Mouse (Mus musculus): ENCODE data around the gene Usp5.
"Not testable (repeated sequence)": the region's sequence is repeated elsewhere in the genome, so short reads cannot be mapped to it uniquely, and the experiment has no call there.

The Usp5 gene

DNA sequence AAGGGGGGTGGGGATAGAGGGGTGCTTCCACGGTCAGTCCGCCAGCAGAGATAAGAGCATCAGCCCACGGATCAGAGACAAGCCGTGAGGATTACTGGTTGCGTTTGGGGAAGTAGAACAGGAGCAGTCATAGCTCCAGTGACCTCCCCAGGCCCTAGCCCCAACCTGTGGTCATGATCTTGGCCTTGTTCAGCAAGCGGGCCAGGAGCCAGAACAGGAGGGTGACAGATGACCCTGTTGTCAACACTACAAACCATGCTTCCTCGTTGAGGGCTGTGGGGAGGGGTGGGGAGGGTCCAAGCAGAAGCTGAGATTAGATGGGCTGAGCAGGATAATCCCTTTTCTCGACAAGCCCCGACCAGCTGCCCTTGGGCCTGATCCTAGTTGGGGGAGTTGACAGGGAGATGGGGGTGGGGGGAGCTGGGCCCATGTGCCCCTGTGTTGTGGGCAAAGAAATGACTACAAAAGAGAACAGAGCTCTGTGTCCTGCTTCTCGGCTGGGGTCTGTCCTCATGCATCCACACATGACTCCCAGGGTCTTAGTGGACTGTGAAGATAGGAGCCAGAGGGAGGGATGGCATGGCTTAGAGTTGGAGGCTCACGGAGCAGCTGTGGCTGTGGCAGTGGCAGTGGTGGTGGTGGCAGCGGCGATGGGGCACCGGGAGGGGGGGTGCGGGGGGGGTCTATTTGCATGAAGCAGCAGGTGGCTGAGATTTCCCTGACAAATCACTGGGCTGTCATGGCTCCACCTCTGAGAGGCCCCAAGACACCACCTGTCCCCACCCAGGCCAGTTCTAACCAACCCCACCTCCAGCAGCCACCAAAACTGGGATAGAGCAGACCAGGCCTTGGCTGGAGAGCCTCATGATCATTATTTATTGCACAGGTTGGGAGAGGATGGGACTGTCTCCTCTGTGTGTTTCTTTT is 11.2 kb upstream of the Usp5 start, which contains the start of gene Gnb3:
Gene Gnb3, minus strand, starts transcription at position 35 of the 927 bp plus-strand sequence.
- no peak for DNase-seq (ENCODE audit: low spot score)

DNA sequence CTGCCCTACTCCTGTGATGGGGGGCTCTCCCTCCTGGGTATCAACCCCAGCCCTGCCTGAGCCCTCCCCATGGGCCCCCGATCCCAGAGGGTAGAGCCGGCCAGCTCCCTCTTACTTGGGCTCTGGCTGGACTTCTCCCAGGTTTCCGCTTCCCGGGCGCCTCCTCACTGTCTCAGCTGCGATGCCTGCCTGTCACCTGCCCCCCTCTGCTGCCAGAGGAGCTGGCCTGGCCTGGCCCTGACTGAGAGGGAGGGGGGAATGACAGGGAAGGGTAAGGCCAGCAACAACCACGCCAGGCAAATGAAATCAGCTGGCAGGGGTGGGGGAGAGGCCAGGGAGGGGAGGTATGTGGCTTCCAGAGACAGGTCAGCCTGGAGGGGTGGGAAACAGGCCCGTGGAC is 10.5 kb upstream of the Usp5 start:
- DNase-seq (ENCODE audit: low spot score), result no peak

DNA sequence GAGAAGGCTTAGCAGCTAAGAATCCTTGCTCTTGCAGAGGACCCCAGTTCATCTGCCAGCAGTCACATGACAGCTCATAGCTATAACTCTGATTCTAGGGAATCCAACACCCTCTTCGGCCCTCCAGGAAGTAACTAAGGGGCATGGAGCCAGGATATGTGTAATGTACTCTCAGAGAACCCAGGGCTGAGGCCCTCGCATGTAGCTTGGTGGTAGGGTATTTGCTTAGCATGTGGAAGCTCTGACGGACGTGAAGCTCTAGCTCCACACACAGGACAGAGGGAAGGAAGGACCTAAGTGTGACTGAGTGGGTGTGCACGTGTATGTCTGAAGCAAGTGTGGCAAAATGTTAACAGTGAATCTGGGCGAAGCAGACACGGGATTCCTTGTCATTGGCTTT is 7.1 kb upstream of the Usp5 start:
- DNase-seq (ENCODE audit: low spot score), result no peak

DNA sequence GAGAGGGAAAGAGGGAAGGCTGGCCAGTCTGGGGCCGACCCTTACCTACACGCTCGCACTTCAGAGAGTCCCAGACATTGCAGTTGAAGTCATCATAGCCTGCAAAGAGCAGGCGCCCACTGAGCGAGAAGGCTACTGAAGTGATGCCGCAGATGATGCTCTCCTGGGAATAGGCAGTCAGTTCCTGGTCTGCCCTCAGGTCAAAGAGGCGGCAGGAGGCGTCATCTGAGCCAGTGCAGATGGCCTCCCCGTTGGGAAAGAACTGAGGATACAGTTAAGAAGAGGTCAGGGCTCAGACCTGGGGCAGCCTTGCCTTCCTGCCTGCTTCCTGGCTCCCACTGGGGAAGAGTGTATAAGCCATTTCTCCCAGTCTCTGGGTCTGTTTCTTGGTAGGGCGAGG is 6.2 kb upstream of the Usp5 start:
- no peak for DNase-seq (ENCODE audit: low spot score)

DNA sequence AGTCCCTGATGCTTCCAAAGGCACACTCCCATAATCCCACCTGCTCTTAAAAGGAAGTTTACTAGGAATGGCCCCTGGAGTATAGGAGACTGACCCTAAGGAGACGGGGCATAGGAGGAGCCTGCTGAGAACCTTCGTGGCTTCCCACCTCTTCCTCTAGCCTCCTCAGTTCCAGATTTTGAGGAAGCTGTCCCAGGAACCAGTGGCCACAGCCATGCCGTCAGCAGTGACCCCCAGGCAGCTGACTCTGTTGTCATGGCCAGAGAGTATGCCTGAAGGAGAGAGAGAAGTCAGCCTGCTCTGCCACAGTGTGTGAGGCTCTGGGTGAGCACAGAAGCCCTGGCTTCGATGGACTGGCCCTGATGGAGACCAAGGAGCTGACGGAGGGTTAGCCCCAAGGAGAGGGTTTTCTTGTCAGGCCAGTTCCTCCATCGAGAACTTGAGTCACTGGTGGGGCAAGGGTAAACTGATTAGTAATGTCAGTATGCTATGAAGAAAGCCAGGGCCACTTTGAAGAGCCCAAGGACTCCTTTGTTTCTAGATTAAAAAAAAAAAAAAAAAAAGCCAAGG is 5.3 kb upstream of the Usp5 start:
- DNase-seq (ENCODE audit: low spot score), result no peak

DNA sequence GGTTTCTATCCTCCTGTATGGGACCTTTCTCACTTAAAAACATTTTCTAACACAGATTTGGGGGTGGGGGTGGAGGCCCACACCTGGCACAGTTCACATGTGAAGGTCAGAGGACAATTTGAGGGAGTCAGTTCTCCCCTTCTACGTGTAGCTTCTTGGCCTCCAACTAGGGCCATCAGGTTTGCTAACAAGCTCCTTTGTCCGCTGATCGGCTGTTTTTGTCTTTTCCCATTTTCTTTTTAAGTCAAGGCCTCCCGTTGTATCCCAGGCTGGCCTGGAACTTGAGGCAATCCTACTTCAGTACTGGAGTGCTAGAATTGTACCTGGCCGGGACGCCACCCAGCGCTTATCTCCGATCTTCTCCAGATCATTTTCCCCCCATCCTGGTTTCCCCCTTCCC is 2.4 kb upstream of the Usp5 start:
- DNase-seq (ENCODE audit: low spot score), result no peak

DNA sequence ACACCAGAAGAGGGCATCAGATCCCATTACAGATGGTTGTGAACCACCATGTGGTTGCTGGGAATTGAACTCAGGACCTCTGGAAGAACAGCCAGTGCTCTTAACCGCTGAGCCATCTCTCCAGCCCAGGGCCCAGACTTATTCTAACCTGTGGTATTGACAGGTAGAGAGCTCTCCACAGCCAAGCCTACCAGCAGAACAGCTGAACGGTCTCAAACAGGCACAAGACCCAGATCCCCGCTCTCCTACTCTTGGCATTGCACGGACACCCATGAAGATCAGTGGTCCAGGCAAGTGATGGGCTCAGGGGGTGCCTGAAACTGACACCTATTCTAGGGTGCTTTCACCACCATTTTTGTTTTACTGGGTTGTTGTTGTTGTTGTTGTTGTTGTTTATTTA is 1.9 kb upstream of the Usp5 start:
- not testable (repeated sequence) for DNase-seq (ENCODE audit: low spot score)

DNA sequence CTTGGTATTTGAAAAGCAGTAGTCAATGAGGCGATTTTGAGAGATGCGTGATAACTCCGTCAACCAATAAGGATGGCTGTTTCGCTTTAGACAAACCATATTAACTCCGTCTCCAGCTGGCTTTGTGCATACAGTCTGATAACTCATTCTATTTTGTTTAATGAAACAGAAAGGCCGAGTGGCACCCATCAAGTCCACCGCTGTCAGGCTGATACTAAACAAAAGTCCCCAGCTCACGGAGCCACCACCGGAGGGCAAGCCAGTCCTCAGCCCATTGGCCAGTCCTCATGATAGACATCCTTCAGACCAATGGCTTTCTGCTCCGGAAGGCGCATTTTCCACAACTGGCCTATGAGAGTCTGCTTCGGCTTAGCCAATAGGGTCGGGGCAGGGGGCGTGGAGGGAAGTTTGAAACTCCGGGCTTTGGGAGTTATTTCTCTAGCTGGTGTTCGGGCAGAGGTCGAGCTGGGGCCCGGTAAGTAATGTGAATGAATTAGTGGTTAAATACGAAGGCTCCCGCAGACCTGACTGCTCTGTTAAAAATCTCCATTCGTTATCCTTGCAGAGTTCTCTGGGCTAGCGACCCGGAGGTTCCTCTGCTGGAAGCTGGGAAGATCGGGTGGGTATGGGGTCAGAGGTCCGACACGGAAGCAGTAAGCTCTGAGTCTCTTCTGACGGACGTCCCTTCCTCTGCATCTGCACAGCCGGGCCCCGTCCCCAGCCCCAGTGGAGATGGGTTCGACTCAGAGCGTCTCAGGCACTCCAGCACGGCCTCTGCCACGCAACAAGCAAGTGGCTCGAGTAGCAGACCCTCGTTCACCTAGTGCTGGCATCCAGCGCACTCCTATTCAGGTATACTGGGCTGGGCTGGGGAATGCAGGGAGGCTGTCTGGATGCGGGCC is 766 bp upstream of the Usp5 start:
- peak; percentile 94 for DNase-seq (ENCODE audit: low spot score)

DNA sequence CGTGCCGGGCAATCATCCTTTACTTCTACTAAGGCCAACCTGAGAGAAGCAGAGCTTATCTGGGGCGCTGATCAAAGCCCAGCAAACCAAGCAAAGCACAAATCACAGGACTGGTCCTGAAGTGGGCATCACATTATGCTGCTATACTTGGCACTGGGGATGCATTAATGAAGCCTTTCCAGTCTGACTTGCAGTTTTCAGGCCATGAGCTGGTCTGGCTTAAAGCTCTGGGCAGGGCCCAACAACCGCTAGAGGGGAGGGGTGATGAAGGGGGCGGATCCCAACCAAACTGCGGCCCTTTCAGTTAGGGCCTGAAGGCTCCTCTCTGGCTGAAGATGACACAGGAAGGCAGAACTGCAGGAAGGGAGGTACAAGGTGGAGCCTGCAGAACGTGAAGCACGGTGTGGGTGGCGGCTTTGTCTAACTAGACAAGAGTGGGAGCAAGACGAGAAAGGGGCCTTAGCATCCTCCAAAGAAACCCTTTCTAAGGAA is 1.1 kb downstream of the Usp5 start:
- no peak for DNase-seq (ENCODE audit: low spot score)

DNA sequence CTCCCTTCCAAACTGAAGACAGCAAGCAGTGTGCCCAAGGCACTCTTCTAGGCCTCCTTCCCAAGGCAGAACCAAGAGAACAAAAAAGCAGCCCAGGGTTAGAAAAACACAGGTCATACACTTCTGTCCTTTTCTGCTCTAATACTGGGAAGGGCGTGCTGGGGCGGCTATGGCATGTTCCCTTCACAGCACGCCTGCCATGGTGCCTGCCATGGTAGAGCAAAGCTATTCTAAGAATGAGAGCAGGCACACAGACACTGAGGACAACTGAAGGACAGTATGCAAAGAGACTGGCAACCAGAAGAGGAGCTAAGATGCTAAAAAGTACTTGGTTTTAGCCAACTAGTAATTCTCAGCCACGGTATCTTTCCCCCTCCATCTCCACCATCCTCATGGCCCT is 7.2 kb downstream of the Usp5 start:
- DNase-seq (ENCODE audit: low spot score), result no peak

DNA sequence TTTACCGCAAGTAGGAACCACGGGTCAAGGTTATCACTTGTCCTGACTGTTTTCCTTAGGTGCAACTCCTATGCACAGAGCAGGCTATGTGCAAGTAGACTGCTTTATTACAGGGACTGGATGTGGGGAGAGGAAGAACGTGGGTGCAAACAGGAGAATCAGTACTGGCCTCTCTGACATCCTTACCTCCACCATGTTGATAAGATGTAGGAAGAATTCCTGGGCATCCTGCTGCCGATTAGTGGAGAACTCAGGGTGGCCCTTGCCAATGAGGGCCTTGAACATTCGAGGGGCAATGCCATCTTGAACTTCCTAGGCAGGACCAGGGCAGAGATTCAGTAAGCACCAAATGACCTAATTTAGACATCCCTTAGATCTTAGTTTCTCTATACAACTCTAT is 8.4 kb downstream of the Usp5 start:
- no peak for DNase-seq (ENCODE audit: low spot score)

DNA sequence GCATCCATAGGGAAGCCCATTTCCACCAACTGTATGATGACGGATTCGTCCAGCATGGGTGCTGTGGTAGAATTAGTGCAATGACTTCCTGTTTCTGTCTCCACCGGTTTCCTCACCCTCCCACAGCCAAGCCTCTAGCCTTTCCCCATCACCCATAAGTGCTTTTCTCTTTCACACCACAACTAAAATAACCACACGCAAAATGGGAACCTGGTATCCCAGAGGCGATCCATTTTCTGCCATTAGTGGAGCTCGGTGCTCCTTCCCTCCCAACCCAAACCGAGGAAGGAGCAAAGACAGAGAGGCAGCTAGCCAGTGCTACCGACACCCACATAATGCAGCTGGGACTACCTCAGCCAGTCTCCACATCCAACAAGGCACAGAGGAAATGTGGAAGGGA is 11.3 kb downstream of the Usp5 start:
- no peak for DNase-seq (ENCODE audit: low spot score)

DNA sequence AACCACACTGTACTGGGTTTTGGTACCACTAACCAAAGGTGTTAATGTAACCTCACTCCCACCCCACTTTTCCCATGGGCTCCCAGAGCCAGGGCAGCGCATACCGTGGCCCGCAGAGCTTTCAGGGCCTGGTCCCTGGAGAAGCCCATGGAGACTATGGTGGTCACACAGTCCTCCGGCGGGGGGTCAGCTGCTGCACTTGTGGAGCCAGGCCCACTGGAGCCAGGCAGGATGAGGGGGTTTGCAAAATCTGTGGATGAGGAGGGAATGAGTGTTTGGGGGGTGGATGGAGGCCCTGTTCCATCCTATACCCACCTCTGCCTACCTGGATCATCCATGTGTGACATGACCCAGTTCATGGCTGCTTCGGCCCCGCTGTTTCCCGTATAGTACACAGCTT is 11.7 kb downstream of the Usp5 start:
- no peak for DNase-seq (ENCODE audit: low spot score)

DNA sequence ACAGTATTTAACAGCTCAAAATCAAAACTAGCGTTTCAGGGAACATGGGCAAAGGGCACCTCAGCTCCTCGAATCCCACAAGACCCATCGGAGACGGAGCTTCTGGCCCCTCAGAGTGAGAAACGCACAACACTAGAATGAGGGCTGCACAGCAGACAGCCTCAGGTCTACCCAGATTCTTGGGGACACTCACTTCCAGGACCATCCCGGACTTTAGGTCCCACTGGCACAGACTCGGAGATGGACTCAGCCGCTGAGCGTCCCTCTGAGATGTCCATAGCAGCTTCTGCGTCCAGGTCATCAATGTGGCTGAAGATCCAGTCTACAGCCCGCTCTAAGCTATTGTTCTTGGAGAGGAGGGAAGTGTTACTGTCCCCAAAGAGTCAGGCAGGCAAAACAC is 12.2 kb downstream of the Usp5 start:
- no peak for DNase-seq (ENCODE audit: low spot score)

DNA sequence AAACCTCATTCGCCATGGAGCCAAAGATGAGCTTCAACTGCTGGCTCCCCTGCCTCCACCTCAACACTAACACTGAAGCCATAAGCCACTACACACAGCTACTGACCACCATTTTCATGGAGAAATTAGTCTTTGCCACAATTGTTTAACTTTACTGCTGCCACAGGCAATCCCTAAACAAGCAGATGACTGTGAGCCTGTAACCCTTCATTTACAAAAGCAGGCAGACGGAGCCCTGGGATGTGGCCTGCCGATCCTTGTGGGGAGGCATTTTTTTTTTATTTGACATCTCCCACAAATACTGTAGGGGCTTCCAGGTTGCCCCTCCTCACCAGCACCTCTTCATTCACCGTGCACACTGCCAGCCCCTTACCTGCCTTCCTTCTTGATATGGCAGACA is 12.7 kb downstream of the Usp5 start:
- no peak for DNase-seq (ENCODE audit: low spot score)

DNA sequence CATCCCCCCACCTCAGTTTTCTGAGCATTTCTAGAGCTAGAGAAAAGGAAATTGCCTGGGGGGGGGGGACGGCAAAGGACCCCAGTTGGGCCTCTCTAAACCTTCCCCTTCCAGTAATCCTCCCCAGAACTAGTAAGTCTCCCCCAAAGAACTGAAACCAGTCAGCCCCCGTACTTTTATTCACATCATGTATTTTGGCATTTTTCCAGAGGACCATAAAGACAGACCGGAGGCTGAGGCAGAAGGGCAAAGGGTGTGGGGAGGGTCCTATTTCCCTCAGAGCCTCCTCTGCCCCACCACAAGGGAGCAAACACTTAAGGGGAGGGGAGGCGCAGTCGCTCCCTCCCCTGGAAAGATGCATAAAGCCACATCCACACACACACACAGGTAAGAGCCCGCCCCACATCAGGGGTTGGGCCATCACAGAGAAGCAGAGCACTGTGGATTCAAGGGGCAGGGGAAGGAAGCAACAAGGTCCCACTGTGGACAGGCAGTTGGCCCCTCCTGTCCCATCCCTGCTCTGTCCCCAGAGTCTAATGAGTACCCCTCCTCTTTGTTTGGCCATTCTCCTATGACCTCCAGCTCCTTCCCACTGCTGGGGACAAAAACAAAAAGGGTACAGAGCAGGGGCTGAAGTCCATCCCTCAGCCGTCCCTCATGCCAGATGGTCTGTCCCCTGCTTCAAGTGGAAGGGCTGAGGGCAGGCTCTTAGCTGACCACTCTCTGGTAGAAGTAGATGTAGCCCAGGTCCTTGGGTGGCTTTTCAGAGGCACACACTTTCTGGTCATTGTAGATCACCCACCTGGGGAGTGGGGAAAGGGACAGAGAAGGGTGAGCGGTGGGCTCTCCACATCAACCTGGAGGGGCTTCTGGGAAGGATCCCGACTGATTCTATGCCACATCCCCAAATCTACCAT is 14.2 kb downstream of the Usp5 start:
- DNase-seq (ENCODE audit: low spot score), result no peak

DNA sequence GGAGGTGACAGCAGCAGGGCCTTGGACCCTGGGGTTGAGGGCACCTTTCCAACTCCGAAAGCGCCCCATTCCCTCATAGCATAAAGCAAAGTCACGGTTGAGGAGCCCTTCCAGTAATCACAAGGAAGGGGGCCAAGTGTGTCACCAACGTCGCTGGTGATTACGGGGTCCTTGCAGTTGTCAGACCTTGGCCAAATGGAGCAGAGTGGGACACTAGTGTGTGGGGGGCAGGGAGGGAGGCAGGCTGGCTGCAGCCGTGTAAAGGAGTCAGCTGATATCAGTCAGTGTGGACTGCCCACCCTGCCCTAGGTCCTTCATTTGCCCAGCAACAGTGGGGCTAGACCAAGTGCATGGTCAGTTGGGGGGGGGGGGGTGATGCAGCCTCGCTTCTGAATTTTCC is 14.8 kb downstream of the Usp5 start:
- DNase-seq (ENCODE audit: low spot score), result no peak

DNA sequence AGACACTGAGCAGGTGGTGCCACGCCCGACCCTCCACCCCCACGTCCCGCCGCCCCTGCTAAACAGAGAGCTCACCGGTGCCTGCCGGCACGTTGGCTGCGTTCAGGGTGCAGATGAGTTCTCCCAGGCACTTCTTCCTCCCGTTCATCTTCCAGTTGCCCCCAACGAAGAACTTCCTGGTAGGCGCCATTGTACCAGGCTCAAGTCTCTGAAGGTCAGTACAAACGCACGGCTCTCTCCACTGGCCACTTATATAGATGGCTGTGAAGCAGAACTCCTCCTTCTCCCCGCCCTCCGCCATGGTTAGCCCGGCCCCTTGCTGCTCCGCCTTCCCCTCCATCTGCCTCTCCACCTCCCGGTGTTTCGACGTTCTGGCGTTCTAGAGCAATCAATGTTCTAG is 15.4 kb downstream of the Usp5 start, which contains the start of gene Tpi1:
Gene Tpi1, minus strand, starts transcription at position 364 of the 400 bp plus-strand sequence.
- DNase-seq (ENCODE audit: low spot score), result peak; percentile 83

DNA sequence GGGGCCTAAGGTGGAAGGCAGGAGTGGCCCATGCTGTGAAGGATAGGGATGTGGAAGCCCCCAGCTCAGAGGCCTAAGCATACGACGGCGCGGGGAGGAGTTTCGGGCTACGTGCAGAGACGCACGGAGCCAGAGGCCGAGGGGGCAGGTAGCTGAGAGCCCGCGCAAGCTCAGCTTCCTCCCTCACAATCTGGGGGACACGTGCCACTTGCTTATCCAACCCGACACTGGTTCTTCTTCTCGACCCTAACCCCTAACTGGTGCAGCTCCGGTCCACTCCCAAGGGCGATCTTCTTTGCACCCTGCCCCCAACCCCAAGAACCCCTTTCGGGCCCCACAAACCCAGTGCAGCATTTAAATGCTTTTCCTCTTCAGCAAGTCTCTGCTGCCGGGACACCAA is 15.8 kb downstream of the Usp5 start:
- DNase-seq (ENCODE audit: low spot score), result peak; percentile 58

DNA sequence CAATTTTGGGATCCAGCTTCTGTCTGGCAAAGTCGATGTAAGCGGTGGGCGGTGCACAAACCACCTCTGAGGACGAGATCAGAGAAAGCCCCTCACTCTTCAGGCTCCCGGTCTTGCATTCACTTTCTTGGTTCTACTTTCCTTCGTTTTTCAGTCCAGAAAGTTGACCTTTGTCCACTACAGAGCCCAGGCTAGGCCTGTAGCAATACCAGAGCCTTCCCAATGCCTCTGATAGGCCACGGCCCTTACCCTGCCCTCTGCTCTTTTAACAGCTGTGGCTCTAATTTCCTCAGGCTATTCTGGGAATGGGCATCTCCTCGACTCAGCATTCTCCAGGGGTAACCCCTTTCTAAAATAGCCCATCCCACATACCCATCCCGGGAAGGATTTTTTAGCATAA is 16.4 kb downstream of the Usp5 start:
- no peak for DNase-seq (ENCODE audit: low spot score)
